Mouse (Mus musculus) cerebellum, adult 2 months (tissue): ENCODE data around the gene Gucy2c.

Experiments
- CTCF ChIP-seq: fragments of 200-500 bp; IDR thresholded peaks from 2 replicates; pipeline ENCODE4 v1.5.1; 2011; ENCODE audit warnings: low read depth, mild to moderate bottlenecking, control low read depth, low read length, moderate library complexity, borderline replicate concordance; ENCODE audit not compliant: insufficient read depth
- POLR2A ChIP-seq: fragments of 200-500 bp; IDR thresholded peaks from 2 replicates; pipeline ENCODE4 v1.6.1; 2011; ENCODE audit warnings: low read length, control low read depth, borderline replicate concordance; ENCODE audit not compliant: insufficient read depth

DNA sequence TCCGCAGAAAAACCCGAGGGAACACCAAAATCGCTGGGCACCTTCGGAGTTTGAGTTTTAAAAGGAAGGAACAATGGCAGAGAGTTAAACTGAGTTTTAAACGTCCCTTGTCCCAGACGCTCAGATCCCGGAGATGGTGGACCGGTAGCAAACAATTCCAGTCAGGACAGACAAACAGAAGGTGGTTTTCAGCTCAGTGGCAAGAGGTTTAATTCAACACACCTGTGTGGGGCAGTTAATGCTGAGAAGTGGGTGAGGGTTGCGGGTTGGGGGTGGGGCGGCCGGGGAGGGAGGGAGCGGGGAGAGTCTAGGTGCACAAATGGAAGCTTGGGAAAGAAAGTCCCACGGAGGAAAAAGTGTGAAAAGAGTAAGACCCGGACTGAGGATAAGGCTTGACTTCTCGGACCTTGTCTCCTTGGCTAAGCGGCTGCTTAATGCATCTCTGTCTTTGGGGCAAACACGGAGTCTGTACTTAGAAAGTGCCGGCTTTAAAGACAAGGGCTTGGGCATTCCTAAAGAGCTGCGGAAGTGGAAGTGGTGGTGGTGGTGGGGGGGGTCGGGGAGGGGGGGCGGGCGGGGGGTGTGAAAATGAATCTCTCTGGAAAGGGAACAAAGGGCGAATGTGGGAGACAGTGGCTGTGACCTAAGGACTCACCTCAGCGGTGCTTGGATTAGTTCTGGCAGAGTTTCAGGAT lies 12.4 kb upstream of the Gucy2c start:
- no peak for TF ChIP-seq CTCF
- TF ChIP-seq POLR2A = no peak
